Mouse (Mus musculus): ENCODE measurements around the gene Cnksr2.
A peak's percentile ranks its signal among the peaks of the same experiment; 100 is the strongest.

Cnksr2 gene

GRCm38 (mm10) chrX:158043057-158043843 is at the start of gene Cnksr2:
Gene Cnksr2, minus strand, starts transcription at chrX:158043294.
- peak; percentile 1 for DNase-seq

GRCm38 (mm10) chrX:158043844-158044140 is 698 bp upstream of the Cnksr2 start:
- DNase-seq: no peak

- peak; percentile 1 for DNase-seq
Observed at GRCm38 (mm10) chrX:158042255-158043056, 638 bp downstream of the Cnksr2 start.

GRCm38 (mm10) chrX:158041703-158042102 is 1.4 kb downstream of the Cnksr2 start:
- DNase-seq: no peak

DNA sequence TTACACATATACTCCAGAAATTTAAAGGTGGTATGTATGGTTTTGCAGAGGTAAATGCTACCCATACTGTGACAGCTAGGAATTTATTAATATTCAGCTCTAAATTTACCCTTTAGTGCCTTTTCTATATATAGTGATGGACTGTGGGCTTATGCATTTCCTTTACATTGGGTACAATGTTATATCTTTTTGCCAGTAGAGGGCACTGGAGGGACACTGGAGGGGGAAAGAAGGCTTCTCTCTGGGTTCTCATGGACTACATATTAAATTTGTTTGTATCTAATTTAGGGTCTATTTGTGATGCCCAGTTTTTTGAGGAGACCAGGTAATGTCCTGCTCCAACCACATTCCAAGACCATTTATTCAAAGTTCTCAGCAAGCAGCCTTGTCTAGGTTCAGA is 91.4 kb downstream of the Cnksr2 start:
- peak; percentile 6 for DNase-seq

- no peak for DNase-seq
Observed at GRCm38 (mm10) chrX:157949256-157949655, 93.8 kb downstream of the Cnksr2 start.

- no peak for DNase-seq
Observed at GRCm38 (mm10) chrX:157945121-157945520, 98.0 kb downstream of the Cnksr2 start.

DNA sequence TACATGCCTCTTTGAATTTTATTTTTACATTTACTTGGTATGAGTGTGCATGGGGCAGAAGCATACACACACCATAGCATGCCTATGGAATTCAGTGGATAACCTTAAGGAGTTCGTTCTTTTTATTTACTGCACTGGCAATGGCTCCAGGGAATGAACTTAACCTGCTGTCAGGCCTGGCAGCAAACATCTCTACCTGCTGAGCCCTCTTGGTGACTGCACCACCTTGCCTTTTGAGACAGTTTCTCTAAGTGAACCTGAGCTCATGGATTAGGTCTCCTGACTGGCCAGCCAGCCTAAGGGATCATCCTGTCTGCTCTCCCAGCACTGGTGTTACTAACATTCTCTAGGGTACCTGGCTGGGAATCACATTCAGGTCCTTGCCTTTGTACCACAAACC is 106.5 kb downstream of the Cnksr2 start:
- DNase-seq: no peak

DNA sequence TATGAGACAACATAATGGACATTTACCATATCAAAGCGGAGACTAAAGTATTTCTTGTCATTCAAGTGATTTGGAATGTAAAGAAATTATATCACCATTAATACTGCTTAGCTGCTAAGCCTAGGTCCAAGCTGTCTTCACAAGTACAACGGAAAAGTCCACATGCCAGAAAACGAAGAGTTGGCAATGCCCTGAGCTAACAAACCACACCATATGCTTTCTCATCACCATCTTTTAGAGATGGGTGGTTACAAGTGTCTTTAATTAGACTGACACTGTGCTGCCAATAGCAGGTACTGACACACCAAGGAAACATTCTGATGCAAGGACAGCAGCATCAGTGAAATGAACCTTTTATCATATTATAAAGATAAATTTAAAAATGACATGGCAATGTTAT is 123.0 kb downstream of the Cnksr2 start:
- DNase-seq: no peak

DNA sequence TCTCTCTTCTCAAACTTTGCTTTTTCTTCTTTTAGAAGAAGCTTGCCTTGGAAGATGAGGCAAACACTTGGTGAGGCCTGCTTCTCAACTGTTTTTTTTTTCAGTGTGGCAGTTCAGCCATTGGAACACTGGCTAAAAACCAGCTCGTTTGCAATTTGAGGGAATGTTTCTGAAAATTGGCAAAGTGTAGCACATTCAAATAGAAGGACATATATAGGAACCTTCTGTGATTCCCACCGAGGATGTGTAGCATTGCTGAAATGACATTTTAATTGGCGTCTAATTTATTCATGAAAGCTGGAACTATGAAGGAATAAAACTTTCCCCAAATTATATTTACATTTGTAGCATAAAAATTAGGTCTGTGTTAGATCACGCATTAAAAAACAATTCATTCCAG is 213.1 kb downstream of the Cnksr2 start:
- DNase-seq: no peak

- no peak for DNase-seq
Observed at GRCm38 (mm10) chrX:157818921-157819260, 224.2 kb downstream of the Cnksr2 start.

- DNase-seq: no peak
Observed at GRCm38 (mm10) chrX:157818207-157818920, 224.7 kb downstream of the Cnksr2 start, which contains the start of gene Klhl34. Gene Klhl34, plus strand, starts transcription at chrX:157818435.

- no peak for DNase-seq
Observed at GRCm38 (mm10) chrX:157817571-157818206, 225.4 kb downstream of the Cnksr2 start.

DNA sequence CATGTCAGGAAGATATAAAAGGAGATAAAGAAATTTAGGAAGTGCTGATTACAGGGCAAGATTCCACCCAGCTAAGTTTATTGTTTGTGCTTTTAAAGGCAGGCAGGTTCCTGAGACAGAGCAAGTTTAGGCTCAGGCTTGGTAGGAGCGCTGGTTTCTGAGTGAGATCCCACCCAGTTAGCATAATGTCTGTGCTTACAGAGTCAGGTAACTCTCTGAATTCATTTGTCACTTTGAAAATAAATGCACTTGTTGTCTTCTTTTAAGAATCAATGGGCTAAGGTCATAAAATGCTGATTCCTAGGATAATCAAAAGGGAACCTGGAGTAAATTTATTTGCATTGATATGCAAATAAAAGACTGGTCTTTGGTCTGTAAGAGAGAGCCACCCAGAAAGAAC is 233.4 kb downstream of the Cnksr2 start:
- DNase-seq: no peak

GRCm38 (mm10) chrX:157801669-157802068 is 241.4 kb downstream of the Cnksr2 start:
- no peak for DNase-seq

Measured in kidney, adult 9 months (tissue).